Mouse (Mus musculus): ENCODE data around the gene Atcay. TPM values are rescaled to one million over a fixed set of nuclear protein-coding genes. Genes with fewer than 3 reads are reported as not detected.

Atcay gene
- total and polyA plus RNA-seq, 3 experiments = 0.19 to 0.33 TPM; not detected in 1

DNA sequence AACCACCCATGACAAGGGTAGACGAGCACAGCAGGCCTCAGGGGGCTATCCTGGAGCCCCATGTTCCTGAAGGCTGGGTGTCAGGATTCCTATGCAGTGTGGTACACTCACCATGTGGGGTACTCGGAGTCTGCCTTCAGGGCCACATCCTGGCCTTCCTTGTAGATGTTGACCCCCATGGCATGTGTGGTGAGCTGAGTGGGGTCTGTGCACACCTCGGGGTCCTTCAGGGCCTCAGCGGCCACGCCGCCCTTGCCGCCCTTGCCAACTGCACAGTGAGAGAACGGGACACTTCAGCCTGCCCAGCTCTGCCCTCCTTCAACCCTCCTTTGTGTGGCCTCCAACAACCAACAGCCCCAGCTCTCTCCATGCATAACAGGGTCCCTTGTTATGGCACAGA lies 34.9 kb upstream of the Atcay start:
- H3K27ac ChIP-seq (ENCODE audit: control insufficient read depth, low read depth, low read length) = no peak overlapping the region
- peaks cover 4 to 18% of the 10 kb centered on the region in 2 experiments; a peak in 3 of 4 replicates for H3K4me1 ChIP-seq (ENCODE audit: control insufficient read depth in 1 of 2, insufficient read depth in 2 of 2, low read length in 2 of 2)
- peaks cover 21% of the 10 kb centered on the region for H3K79me2 ChIP-seq (ENCODE audit: control insufficient read depth, insufficient read depth, low read length, poor library complexity)
- TF ChIP-seq MAZ (IDR thresholded peaks at IDR 0.05; ENCODE audit: low read depth, low read length) (no peak), MEF2A (IDR thresholded peaks at IDR 0.05; ENCODE audit: extremely low read depth, insufficient replicate concordance, low read depth, low read length, poor library complexity, severe bottlenecking) (no peak), EP300 (IDR thresholded peaks at IDR 0.05; ENCODE audit: low read depth in 1 of 2, low read length in 2 of 2) (no peak), HCFC1 (IDR thresholded peaks at IDR 0.05; ENCODE audit: low read depth, low read length) (no peak), POLR2AphosphoS2 (IDR thresholded peaks at IDR 0.05; ENCODE audit: low read length) (no peak), USF2 (IDR thresholded peaks at IDR 0.05; ENCODE audit: borderline replicate concordance in 1 of 2, insufficient read depth in 1 of 2, low read depth in 1 of 2, low read length in 2 of 2) (no peak), ELF1 (IDR thresholded peaks at IDR 0.05; ENCODE audit: low read depth, low read length) (no peak), UBTF (IDR thresholded peaks at IDR 0.05; ENCODE audit: borderline replicate concordance, insufficient read depth, low read depth, low read length) (no peak), MYC (IDR thresholded peaks at IDR 0.05; ENCODE audit: low read depth, low read length) (no peak), JUND (IDR thresholded peaks at IDR 0.05; ENCODE audit: low read depth, low read length) (no peak), RCOR1 (IDR thresholded peaks at IDR 0.05; ENCODE audit: low read depth, low read length) (no peak)
- peak overlapping the region; percentile 82 to 84 for H3K4me3 ChIP-seq (ENCODE audit: control insufficient read depth in 1 of 2, insufficient read depth in 1 of 2, low read depth in 2 of 2, low read length in 2 of 2)
- no peaks in the 10 kb centered on the region for H3K27me3 ChIP-seq (ENCODE audit: control insufficient read depth in 1 of 2, insufficient read depth in 2 of 2, low read length in 2 of 2)
- H3K9me3 ChIP-seq (replicated peaks; ENCODE audit: insufficient read depth, low read length) = no peaks in the 10 kb centered on the region
- no peaks in the 10 kb centered on the region; a peak in 1 of 4 replicates for H3K36me3 ChIP-seq (ENCODE audit: control insufficient read depth in 1 of 2, insufficient read depth in 2 of 2, low read length in 2 of 2)
- no peak for DNase-seq (ENCODE audit: low read depth, low spot score)
- peak overlapping the region; percentile 98 for H3K9ac ChIP-seq (ENCODE audit: control insufficient read depth, low read depth, low read length, poor library complexity, severe bottlenecking)

DNA sequence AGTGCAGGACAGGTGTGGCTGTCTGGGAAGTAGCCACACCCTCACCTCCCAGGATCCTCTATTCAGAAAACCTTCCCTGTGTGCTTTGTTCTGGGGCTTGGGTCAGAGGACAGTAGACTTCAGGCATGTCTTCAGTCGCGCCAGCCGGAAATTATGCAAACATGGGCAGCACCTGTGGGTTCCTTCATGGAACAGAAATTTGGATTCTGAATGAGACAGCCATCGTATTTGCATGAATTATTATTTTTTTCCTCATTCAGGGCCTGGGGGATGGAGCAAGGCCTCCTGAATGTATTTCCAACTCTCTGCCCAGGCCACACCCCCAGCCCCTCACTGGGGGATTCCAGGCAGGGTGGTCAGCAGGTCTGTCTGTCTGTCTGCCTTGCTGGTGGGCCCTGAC lies 30.4 kb upstream of the Atcay start:
- peaks cover 1 to 4% of the 10 kb centered on the region in 2 experiments; a peak in 2 of 4 replicates for H3K4me1 ChIP-seq (ENCODE audit: control insufficient read depth in 1 of 2, insufficient read depth in 2 of 2, low read length in 2 of 2)
- H3K4me3 ChIP-seq (ENCODE audit: control insufficient read depth in 1 of 2, insufficient read depth in 1 of 2, low read depth in 2 of 2, low read length in 2 of 2) = no peak overlapping the region
- TF ChIP-seq MAZ (IDR thresholded peaks at IDR 0.05; ENCODE audit: low read depth, low read length) (no peak), EP300 (IDR thresholded peaks at IDR 0.05; ENCODE audit: low read depth in 1 of 2, low read length in 2 of 2) (no peak), SMC3 (IDR thresholded peaks at IDR 0.05; ENCODE audit: low read depth, low read length) (no peak), ELF1 (IDR thresholded peaks at IDR 0.05; ENCODE audit: low read depth, low read length) (no peak), MYB (IDR thresholded peaks at IDR 0.05; ENCODE audit: low read depth, low read length) (no peak), GATA1 (IDR thresholded peaks at IDR 0.05; ENCODE audit: low read depth, low read length) (no peak), RAD21 (IDR thresholded peaks at IDR 0.05; ENCODE audit: low read depth, low read length) (no peak), CHD2 (IDR thresholded peaks at IDR 0.05; ENCODE audit: low read length) (no peak), TCF12 (IDR thresholded peaks at IDR 0.05; ENCODE audit: low read depth, low read length) (no peak), JUND (IDR thresholded peaks at IDR 0.05; ENCODE audit: low read depth, low read length) (no peak), CTCF (IDR thresholded peaks at IDR 0.05 in 2 of 3, conservative IDR thresholded peaks at IDR 0.05 in 1 of 3; ENCODE audit: control insufficient read depth in 1 of 3, insufficient read depth in 1 of 3, low read depth in 2 of 3, low read length in 3 of 3, poor library complexity in 1 of 3, severe bottlenecking in 1 of 3) (no peak), ZC3H11A (IDR thresholded peaks at IDR 0.05; ENCODE audit: low read depth, low read length) (no peak), TBP (IDR thresholded peaks at IDR 0.05; ENCODE audit: low read depth, low read length) (no peak), MYC (IDR thresholded peaks at IDR 0.05; ENCODE audit: low read depth, low read length) (no peak), NELFE (IDR thresholded peaks at IDR 0.05; ENCODE audit: low read depth, low read length) (no peak), ZMIZ1 (IDR thresholded peaks at IDR 0.05; ENCODE audit: low read depth, low read length) (no peak)
- H3K9me3 ChIP-seq (replicated peaks; ENCODE audit: insufficient read depth, low read length) = no peaks in the 10 kb centered on the region
- H3K27ac ChIP-seq (ENCODE audit: control insufficient read depth, low read depth, low read length) = no peak overlapping the region
- H3K27me3 ChIP-seq (ENCODE audit: control insufficient read depth in 1 of 2, insufficient read depth in 2 of 2, low read length in 2 of 2) = no peaks in the 10 kb centered on the region
- DNase-seq (ENCODE audit: low read depth, low spot score) = no peak
- H3K9ac ChIP-seq (ENCODE audit: control insufficient read depth, low read depth, low read length, poor library complexity, severe bottlenecking) = no peak overlapping the region
- H3K79me2 ChIP-seq (ENCODE audit: control insufficient read depth, insufficient read depth, low read length, poor library complexity) = peaks cover 7% of the 10 kb centered on the region
- H3K36me3 ChIP-seq (ENCODE audit: control insufficient read depth in 1 of 2, insufficient read depth in 2 of 2, low read length in 2 of 2) = no peaks in the 10 kb centered on the region

Data from MEL (cell line).